Mouse (Mus musculus) forebrain, embryonic 10.5 days (tissue): ENCODE data around the gene Eid2b. TPM values are rescaled to one million over a fixed set of nuclear protein-coding genes. Genes with fewer than 3 reads are reported as not detected.
A peak's percentile ranks its signal among the peaks of the same experiment; 100 is the strongest.

Experiments used
- DNase-seq: peaks from one replicate; pipeline ENCODE4 v3.0.0-alpha.2; 2017; ENCODE audit warnings: low spot score; ENCODE audit errors: extremely low spot score
- H3K27ac ChIP-seq: fragments of 300-500 bp; sonication (generic); 2 replicates; pipeline ENCODE4 v1.5.1; 2016; ENCODE audit warnings: mild to moderate bottlenecking
- H3K27me3 ChIP-seq: fragments of 300-500 bp; sonication (generic); 2 replicates; pipeline ENCODE4 v1.6.1; 2016; ENCODE audit warnings: mild to moderate bottlenecking; ENCODE audit not compliant: poor library complexity, severe bottlenecking
- H3K36me3 ChIP-seq: fragments of 300-500 bp; sonication (generic); replicated peaks from 2 replicates; pipeline ENCODE4 v1.6.1; 2016; ENCODE audit warnings: mild to moderate bottlenecking, moderate library complexity
- H3K4me1 ChIP-seq: fragments of 300-500 bp; sonication (generic); 2 replicates; pipeline ENCODE4 v1.6.1; 2016
- H3K4me3 ChIP-seq: fragments of 300-500 bp; sonication (generic); 2 replicates; pipeline ENCODE4 v1.5.1; 2016; ENCODE audit warnings: mild to moderate bottlenecking, moderate library complexity
- H3K9me3 ChIP-seq: fragments of 300-500 bp; sonication (generic); 2 replicates; pipeline ENCODE4 v1.6.1; 2016; ENCODE audit warnings: mild to moderate bottlenecking, moderate library complexity
- WGBS: fragments of 180-500 bp; shearing (Covaris S2); methylation state at CpG from one replicate; pipeline ENCODE4 v1.1.7; 2016; 5-methylcytosine and 5-hydroxymethylcytosine counted together
- polyA plus RNA-seq: library from polyadenylated mRNA; unstranded; fragments of >200 nt; fragmentation: Nextera tagmentation; extraction: Ambion mirVana; gene quantifications from 2 replicates; pipeline ENCODE4 v1.2.1, GENCODE M21; 2016

The Eid2b gene
- polyA plus RNA-seq, 1 experiment from 2014 or later: 9.7 TPM

DNA sequence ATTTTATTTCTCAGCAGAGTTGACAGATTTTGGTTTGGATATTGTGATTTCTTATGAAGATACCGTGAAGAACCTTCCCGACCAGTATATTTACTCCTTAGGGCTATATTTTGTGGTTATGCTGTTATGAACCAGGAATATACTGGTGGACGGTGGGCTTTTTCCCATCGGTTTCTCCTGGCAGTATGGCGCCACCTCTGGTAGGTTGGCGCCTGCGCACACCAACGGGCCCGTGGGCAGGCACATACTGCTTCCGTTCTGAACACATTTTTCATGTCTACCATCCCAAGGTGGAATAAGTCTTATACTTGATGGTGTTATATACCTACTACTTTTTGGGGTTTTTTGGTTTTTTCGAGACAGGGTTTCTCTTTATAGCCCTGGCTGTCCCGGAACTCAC, 8.2 kb upstream of the Eid2b start:
- WGBS: 92% methylated on average over 12 of the region's 12 CpGs
- H3K27ac ChIP-seq: no peak overlapping the region
- no peak for DNase-seq
- peaks cover 21% of the 10 kb centered on the region for H3K9me3 ChIP-seq
- H3K4me3 ChIP-seq: peak overlapping the region; percentile 89; the same call in 1 of the 2 replicates
- peaks cover 15% of the 10 kb centered on the region for H3K4me1 ChIP-seq
- H3K36me3 ChIP-seq: peaks cover 49% of the 10 kb centered on the region
- no peaks in the 10 kb centered on the region for H3K27me3 ChIP-seq

DNA sequence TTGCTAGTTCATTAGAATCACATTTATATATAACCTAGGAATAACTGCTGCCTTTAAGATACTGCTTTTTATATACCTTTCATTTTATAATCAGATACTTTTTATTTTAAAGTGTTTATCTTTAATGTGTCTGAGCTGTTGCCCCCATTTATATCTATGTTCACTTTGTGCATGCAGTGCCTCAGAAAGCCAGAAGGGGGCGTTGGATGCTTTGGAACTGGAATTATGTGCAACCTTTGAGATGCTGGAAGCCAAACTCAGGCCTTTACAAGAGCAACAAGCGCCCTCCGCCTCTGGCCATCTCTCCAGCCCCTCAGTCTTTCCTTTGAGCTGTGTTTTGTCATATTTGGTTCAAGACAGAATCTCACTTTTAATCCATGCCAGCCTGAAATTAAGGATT, 5.8 kb upstream of the Eid2b start:
- H3K4me3 ChIP-seq: no peak overlapping the region
- peaks cover 51% of the 10 kb centered on the region for H3K36me3 ChIP-seq
- DNase-seq: no peak
- peaks cover 21% of the 10 kb centered on the region for H3K9me3 ChIP-seq
- WGBS: 70% methylated on average over 3 of the region's 3 CpGs
- H3K27ac ChIP-seq: no peak overlapping the region
- H3K4me1 ChIP-seq: peaks cover 15% of the 10 kb centered on the region
- H3K27me3 ChIP-seq: no peaks in the 10 kb centered on the region

DNA sequence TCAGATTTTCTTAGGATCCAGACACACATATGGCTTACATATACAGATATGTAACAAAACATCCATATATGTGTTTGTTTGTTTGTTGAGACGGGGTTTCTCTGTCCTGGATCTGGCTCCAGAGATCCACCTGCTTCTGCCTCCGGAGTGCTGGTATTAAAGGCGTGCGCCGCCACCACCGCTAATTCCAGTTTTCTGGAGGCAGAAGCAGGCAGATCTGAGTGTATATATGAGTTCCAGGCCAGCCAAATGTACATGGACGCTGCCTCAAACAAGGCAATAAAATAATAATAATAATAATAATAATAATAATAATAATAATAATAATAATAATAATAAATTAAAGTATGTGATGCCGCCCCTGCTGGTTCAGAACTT, 313 bp upstream of the Eid2b start:
- Histone ChIP-seq H3K27ac (no peak overlapping the region), H3K27me3 (no peaks in the 10 kb centered on the region), H3K9me3 (no peaks in the 10 kb centered on the region), H3K4me3 (peak overlapping the region; percentile 73; the same call in 1 of the 2 replicates), H3K4me1 (peaks cover 11% of the 10 kb centered on the region), H3K36me3 (peaks cover 19% of the 10 kb centered on the region)
- no peak for DNase-seq
- 60% methylated on average over 8 of the region's 8 CpGs for WGBS

DNA sequence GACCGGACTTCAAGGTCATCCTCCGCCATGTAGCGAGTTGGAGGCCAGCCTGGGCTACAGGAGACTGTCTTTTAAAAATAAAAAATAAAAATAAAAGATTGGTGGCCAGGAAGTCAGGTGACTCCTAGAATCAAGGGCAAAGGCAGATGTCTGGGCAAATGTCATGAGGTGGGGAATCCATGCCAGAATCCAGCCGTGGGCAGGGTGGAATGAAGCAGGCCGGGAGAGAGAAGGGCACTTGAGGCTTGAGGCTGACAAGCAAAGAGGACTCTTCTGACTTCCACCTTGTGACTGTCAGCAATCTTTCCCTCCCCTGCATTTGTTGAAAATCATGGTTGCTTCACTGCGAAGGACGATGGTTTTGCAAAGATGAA, 727 bp downstream of the Eid2b start:
- Histone ChIP-seq H3K27me3 (no peaks in the 10 kb centered on the region), H3K9me3 (no peaks in the 10 kb centered on the region), H3K4me3 (peak overlapping the region; percentile 73), H3K36me3 (peaks cover 9% of the 10 kb centered on the region), H3K4me1 (peaks cover 11% of the 10 kb centered on the region), H3K27ac (peak overlapping the region; percentile 95)
- DNase-seq: no peak
- 87% methylated on average over 7 of the region's 7 CpGs for WGBS

DNA sequence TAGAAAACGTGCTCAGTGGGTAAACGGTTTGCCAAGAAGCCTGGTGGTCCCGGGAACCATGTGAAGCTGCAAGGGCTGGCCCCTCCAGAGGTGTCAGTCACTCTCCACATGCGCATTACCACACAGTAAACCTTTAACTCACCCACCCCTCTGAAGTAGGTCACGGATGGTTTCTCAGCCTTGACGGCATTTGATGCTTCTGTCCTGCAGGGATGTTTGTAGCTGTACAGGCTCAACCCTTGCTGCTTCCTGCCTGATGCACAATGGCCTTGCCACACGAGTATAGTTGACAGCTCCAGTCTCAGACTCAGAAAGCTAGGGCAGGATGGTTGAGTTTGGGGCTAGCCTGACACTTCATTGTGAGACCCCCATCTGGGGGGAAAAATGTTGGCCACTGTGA, 3.1 kb downstream of the Eid2b start:
- no peaks in the 10 kb centered on the region for H3K27me3 ChIP-seq
- no peaks in the 10 kb centered on the region for H3K9me3 ChIP-seq
- H3K4me1 ChIP-seq: peaks cover 11% of the 10 kb centered on the region
- DNase-seq: no peak
- H3K36me3 ChIP-seq: no peaks in the 10 kb centered on the region
- H3K4me3 ChIP-seq: no peak overlapping the region
- no peak overlapping the region for H3K27ac ChIP-seq
- 85% methylated on average over 7 of the region's 7 CpGs for WGBS

DNA sequence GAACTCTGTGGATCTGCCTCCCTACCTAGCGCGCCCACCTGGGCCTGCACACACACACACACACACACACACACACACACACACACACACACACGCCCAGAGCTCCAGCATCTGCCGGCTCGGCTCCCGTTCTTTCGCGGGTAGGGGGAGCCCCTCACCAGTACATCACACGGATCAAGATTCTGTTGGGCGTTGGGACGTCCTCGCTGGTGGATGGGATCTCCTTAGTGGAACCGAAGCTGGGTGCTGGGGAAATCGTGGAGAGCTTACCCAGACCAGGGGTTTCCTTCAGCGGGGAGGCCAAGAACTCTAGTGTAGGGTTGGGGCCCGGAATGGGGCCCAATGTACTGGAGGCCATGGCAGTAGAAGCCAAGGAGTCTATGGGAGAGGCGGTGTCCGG, 12.6 kb downstream of the Eid2b start:
- under 1% methylated on average over 16 of the region's 18 CpGs for WGBS
- peak overlapping the region; percentile 6 for H3K27ac ChIP-seq

DNA sequence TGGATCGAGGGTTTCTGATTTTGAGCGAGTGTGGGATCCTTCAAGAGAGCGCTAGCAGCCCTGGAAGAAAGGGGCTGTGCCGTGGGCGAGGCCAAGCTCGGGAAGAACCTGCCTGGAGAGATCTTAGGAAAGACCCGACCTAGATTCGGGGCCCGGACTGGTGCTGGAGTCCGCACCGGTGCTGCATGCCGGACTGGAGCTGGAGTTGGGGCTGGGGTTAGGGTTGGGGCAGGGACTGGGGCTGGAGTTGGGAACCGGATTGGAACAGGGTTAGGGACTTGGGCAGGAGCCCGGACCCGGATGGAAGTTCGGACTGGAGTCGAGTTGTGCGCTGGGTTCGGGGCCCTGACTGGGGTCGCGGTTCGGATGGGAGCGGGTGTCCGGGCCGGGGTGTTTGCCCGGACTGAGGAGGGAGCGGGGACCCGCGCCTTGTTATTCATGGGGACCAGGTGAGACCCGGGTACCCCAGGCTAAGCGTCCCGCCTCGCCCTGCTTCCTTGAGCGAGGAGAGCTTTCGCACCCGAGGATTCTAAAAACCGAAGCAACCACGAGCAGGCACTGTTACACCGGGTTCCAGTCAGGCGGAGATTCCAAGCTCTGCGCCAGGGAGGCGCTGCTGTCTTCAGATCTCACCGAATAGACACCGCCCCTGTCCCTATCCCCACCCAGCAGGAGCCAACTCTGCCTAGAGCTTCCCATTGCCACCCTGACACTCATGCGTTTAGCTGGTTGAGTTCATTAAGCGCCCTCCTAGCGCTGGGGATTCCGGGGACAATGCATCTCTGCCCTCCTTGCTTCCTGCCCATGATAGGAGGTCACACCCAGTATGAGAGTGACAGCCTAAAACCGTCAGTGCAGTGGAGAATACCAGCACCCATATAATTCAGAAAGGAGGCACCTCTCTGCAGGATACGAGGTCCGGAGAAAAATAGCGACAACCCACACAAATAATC, 13.4 kb downstream of the Eid2b start, which contains the start of gene Selenov:
Gene Selenov, minus strand, starts transcription at position 549 of the 953 bp plus-strand sequence.
- DNase-seq: peak; percentile 46
- peak within 1 kb of the TSS; percentile 48 for H3K4me3 ChIP-seq
- peaks cover 4% of the 10 kb centered on the region; the same call in 1 of the 2 replicates for H3K36me3 ChIP-seq
- under 1% methylated on average over 52 of the region's 52 CpGs for WGBS
- peak within 1 kb of the TSS; percentile 6 for H3K27ac ChIP-seq
- H3K9me3 ChIP-seq: no peaks in the 10 kb centered on the region
- H3K27me3 ChIP-seq: peaks cover 94% of the 10 kb centered on the region
- peaks cover 42% of the 10 kb centered on the region for H3K4me1 ChIP-seq

More for the DNA sequence above, 12.6 kb downstream of the Eid2b start:
- peaks cover 4% of the 10 kb centered on the region; the same call in 1 of the 2 replicates for H3K36me3 ChIP-seq
- peaks cover 87% of the 10 kb centered on the region for H3K27me3 ChIP-seq
- H3K4me3 ChIP-seq: peak overlapping the region; percentile 48
- no peak for DNase-seq
- H3K9me3 ChIP-seq: no peaks in the 10 kb centered on the region
- H3K4me1 ChIP-seq: peaks cover 41% of the 10 kb centered on the region

DNA sequence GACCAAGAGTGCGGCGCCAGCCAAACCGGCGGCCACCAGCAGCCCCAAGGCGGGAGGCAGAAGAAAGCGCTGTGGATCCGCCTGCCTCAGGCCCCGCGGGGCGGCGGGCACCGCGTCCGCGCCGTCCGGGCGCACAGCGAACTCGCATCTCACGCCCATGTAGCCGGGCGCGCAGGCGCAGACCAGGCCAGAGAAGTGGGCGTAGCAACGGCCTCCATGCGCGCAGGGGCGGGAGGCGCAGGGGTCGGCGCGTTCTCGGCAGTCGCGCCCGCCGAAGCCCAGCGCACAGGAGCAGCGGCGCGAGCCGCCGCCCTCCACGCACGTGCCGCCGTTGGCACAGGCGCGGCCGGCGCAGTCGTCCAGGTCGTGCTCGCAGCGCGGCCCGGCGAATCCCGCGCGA, 16.9 kb downstream of the Eid2b start:
- Histone ChIP-seq H3K9me3 (no peaks in the 10 kb centered on the region), H3K27ac (peak overlapping the region; percentile 75), H3K4me1 (peaks cover 39% of the 10 kb centered on the region), H3K4me3 (peak overlapping the region; percentile 61), H3K27me3 (peaks cover 100% of the 10 kb centered on the region), H3K36me3 (peaks cover 4% of the 10 kb centered on the region; the same call in 1 of the 2 replicates)
- WGBS: under 1% methylated on average over 63 of the region's 63 CpGs
- peak; percentile 78 for DNase-seq

DNA sequence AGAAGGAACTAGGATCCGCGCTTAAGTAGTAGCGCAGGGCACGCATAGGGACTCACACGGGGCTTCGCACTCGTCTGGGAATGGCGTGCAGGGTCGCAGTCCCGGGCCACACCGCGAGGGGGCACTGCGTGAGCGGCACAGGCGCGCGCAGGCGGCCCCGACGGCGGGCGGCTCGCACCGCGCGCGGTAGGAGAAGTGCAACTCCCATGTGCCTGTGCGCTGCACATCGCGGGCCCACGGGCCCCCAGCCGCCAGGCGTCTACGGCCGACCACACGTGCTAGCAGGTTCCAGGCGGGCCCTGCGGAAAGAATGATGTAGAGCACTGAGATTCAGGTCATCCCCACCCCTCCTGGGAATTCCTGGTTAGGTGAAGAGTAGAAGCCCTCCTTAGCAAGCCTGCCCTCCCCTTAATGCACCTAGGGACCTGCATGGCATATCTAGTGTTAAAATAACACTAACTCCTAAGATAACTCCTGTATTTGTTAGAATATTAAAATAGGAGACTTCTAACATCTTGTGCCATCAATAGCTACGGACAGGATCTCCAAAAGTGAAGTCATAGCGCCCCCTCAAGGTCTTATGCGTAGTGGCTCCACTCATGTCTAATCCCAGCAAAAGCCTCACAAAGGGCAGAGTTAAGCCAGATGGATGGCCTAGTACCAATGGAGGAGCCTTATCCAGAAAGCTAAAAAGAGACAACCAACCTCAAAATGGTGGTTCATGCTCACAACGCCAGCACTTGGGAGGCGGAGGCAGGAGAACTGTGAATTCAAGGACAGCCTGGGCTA, 21.5 kb downstream of the Eid2b start:
- 8% methylated on average over 43 of the region's 43 CpGs for WGBS
- no peaks in the 10 kb centered on the region for H3K9me3 ChIP-seq
- H3K4me1 ChIP-seq: peaks cover 46% of the 10 kb centered on the region

DNA sequence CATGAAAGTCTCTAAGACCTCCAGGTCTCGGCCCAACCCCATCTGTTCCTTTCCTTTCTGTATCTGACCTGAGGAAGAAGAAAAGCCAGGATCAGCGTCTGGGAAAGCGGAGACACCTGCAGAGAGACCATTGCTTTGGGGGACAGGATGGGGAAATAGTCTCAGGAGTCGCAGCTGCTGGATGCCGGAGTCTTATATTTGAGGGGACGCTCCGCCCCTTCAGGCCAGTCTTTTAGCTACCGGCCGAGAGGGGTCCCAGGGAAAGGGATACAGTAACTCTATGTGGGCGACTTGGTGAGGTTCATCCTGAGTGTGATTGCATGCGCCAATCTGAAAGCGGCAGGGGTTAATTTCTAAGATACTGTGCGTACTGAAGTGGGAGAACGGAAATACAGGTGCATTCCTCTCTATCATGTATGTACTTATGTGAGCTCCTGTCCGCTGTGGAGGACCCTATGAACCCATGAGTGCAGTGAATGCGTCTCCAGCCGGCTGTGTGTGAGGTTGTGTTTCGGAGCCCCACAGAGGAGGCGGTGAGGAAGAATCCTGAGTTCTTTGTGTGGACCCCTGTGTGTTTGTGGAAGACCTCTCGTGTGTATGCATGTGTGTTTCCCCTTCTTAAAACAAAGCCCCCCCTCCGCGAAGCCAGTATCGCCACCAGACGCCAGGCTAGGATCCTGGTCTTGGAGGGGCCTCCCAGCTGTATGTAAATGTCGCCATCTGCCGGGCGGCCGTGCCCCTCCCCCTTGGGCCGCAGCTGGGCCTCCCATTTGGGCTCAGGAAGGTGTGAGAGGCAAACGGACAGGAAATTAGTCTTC, 24.3 kb downstream of the Eid2b start, which contains the start of gene Dll3:
Gene Dll3, minus strand, starts transcription at position 623 of the 818 bp plus-strand sequence.
- peaks cover 22% of the 10 kb centered on the region for H3K36me3 ChIP-seq
- H3K27me3 ChIP-seq: peaks cover 66% of the 10 kb centered on the region
- peak within 1 kb of the TSS; percentile 49 for H3K4me3 ChIP-seq
- peak; percentile 78 for DNase-seq
- WGBS: under 1% methylated on average over 30 of the region's 30 CpGs
- peak within 1 kb of the TSS; percentile 80 for H3K27ac ChIP-seq
- H3K4me1 ChIP-seq: peaks cover 33% of the 10 kb centered on the region
- no peaks in the 10 kb centered on the region for H3K9me3 ChIP-seq

More for the DNA sequence above, 21.5 kb downstream of the Eid2b start:
- H3K27ac ChIP-seq: peak overlapping the region; percentile 66
- peak; percentile 63 for DNase-seq
- peak overlapping the region; percentile 49 for H3K4me3 ChIP-seq
- peaks cover 4% of the 10 kb centered on the region; the same call in 1 of the 2 replicates for H3K36me3 ChIP-seq
- H3K27me3 ChIP-seq: peaks cover 94% of the 10 kb centered on the region

DNA sequence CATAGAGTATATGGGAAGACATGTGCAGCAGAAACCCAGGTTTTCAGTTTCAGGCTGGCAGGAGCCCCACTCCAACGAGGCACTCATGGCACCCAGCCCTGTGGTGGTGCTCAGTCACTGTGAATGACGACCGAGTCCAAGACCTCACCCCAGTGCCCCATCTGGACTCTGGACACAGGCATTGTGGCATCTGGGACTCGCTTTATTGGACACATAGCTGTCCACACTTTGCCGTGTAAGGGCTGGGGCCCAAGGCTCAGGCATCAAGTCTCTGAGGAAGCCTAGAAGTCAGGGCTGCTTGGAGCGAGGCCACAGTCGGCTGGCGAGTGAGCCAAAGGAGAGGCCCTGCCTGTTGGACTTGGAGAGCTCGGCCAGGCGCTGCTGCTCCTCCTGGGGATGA, 28.1 kb downstream of the Eid2b start:
- peaks cover 61% of the 10 kb centered on the region for H3K36me3 ChIP-seq
- WGBS: 94% methylated on average over 10 of the region's 10 CpGs

DNA sequence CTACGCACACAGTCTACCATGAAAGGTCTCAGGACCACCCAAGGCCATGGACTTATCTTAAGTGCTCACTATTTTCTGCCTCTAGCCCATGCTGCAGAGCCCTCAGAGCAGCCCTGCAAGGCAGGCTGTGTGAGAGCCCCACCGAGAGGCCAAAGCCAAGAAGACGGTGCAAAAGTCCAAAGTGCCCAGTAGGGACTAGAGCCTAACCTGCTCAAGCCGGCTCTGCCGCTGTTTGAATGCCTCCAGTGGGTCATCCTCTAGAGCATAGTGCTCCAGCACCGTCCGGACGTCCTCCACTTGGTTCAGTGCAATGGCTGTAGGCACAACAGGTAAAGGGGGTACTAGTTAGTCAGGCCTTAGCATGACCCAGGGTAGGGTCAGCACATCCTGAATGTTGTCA, 28.7 kb downstream of the Eid2b start:
- H3K27me3 ChIP-seq: peaks cover 22% of the 10 kb centered on the region
- no peak overlapping the region for H3K27ac ChIP-seq
- peaks cover 62% of the 10 kb centered on the region for H3K36me3 ChIP-seq
- H3K9me3 ChIP-seq: no peaks in the 10 kb centered on the region
- peaks cover 39% of the 10 kb centered on the region for H3K4me1 ChIP-seq
- WGBS: 93% methylated on average over 8 of the region's 8 CpGs
- no peak for DNase-seq
- H3K4me3 ChIP-seq: no peak overlapping the region

More for the DNA sequence above, 28.1 kb downstream of the Eid2b start:
- peaks cover 28% of the 10 kb centered on the region for H3K27me3 ChIP-seq
- peaks cover 37% of the 10 kb centered on the region for H3K4me1 ChIP-seq
- H3K4me3 ChIP-seq: no peak overlapping the region
- DNase-seq: no peak
- no peak overlapping the region for H3K27ac ChIP-seq
- no peaks in the 10 kb centered on the region for H3K9me3 ChIP-seq
